8 mouse cellular contexts compared by ENCODE assay signal in genomic region chr14:59555928-59556531, GRCm38 (mm10). TPM values are rescaled to one million over a fixed set of nuclear protein-coding genes. Genes with fewer than 3 reads are reported as not detected.
DNase-seq lines count a peak whose midpoint lies in the region; ATAC-seq and TF ChIP-seq lines count a peak whose summit lies in the region.

No protein-coding gene starts in this region.

- TF ChIP-seq EP300 in stomach, postnatal 0 days (optimal IDR thresholded peaks at IDR 0.05): no peak

- no peaks in the 10 kb centered on the region for H3K27me3 ChIP-seq in embryonic facial prominence, embryonic 14.5 days (replicated peaks; ENCODE audit: control insufficient read depth, insufficient read depth, low read length)
- no peaks in the 10 kb centered on the region for H3K27me3 ChIP-seq in heart, embryonic 13.5 days (replicated peaks)
- H3K27me3 ChIP-seq in liver, embryonic 13.5 days: no peaks in the 10 kb centered on the region
- H3K27me3 ChIP-seq in neural tube, embryonic 12.5 days (replicated peaks): no peaks in the 10 kb centered on the region
- no peaks in the 10 kb centered on the region; the same call in 1 of the 2 replicates for H3K27me3 ChIP-seq in stomach, postnatal 0 days (ENCODE audit: control insufficient read depth, insufficient read depth, low read length)

- no peak for TF ChIP-seq POLR2A in bone marrow, adult 2 months (IDR thresholded peaks at IDR 0.05; ENCODE audit: borderline replicate concordance, control insufficient read depth, low read depth, low read length)

- no peak overlapping the region for H3K9ac ChIP-seq in embryonic facial prominence, embryonic 14.5 days (ENCODE audit: low read depth, low read length)
- H3K9ac ChIP-seq in heart, embryonic 13.5 days: peak overlapping the region; percentile 70
- no peak overlapping the region for H3K9ac ChIP-seq in liver, embryonic 13.5 days
- H3K9ac ChIP-seq in neural tube, embryonic 12.5 days: no peak overlapping the region
- H3K9ac ChIP-seq in stomach, postnatal 0 days (ENCODE audit: low read length): peak overlapping the region; percentile 39; the same call in 1 of the 2 replicates

- H3K9me3 ChIP-seq in embryonic facial prominence, embryonic 14.5 days (ENCODE audit: control insufficient read depth, low read length): no peaks in the 10 kb centered on the region
- no peaks in the 10 kb centered on the region for H3K9me3 ChIP-seq in heart, embryonic 13.5 days
- no peaks in the 10 kb centered on the region for H3K9me3 ChIP-seq in liver, embryonic 13.5 days (replicated peaks)
- no peaks in the 10 kb centered on the region for H3K9me3 ChIP-seq in neural tube, embryonic 12.5 days
- H3K9me3 ChIP-seq in stomach, postnatal 0 days (ENCODE audit: control insufficient read depth, low read length): no peaks in the 10 kb centered on the region

- H3K4me3 ChIP-seq in bone marrow, adult 2 months (replicated peaks; ENCODE audit: control insufficient read depth, low read depth, low read length): peak overlapping the region; percentile 24
- no peak overlapping the region for H3K4me3 ChIP-seq in embryonic facial prominence, embryonic 14.5 days (ENCODE audit: low read depth, low read length)
- H3K4me3 ChIP-seq in heart, embryonic 13.5 days: peak overlapping the region; percentile 28; the same call in 1 of the 2 replicates
- H3K4me3 ChIP-seq in liver, embryonic 13.5 days (replicated peaks): no peak overlapping the region
- no peak overlapping the region for H3K4me3 ChIP-seq in neural tube, embryonic 12.5 days
- no peak overlapping the region for H3K4me3 ChIP-seq in stomach, postnatal 0 days (ENCODE audit: low read depth, low read length)

- WGBS in bone marrow, adult 2 months: 54% methylated on average over 13 of the region's 13 CpGs
- 50% methylated on average over 13 of the region's 13 CpGs for whole genome bisulfite sequencing in embryonic facial prominence, embryonic 14.5 days
- WGBS in heart, embryonic 13.5 days: 49% methylated on average over 13 of the region's 13 CpGs
- whole genome bisulfite sequencing in liver, embryonic 13.5 days (ENCODE audit: insufficient replicate concordance): 53% methylated on average over 13 of the region's 13 CpGs
- 60% methylated on average over 13 of the region's 13 CpGs for WGBS in neural tube, embryonic 12.5 days
- WGBS in stomach, postnatal 0 days: 41% methylated on average over 13 of the region's 13 CpGs

- no peak overlapping the region for H3K4me2 ChIP-seq in embryonic facial prominence, embryonic 14.5 days (ENCODE audit: low read depth, low read length)
- peak overlapping the region; percentile 55 for H3K4me2 ChIP-seq in heart, embryonic 13.5 days
- no peak overlapping the region for H3K4me2 ChIP-seq in liver, embryonic 13.5 days
- H3K4me2 ChIP-seq in neural tube, embryonic 12.5 days (replicated peaks): no peak overlapping the region
- H3K4me2 ChIP-seq in stomach, postnatal 0 days (replicated peaks; ENCODE audit: low read depth): peak overlapping the region; percentile 24; the same call in 1 of the 2 replicates

- H3K4me1 ChIP-seq in bone marrow, adult 2 months (ENCODE audit: control insufficient read depth, insufficient read depth, low read length): peaks cover 4% of the 10 kb centered on the region; the same call in 1 of the 2 replicates
- no peaks in the 10 kb centered on the region for H3K4me1 ChIP-seq in embryonic facial prominence, embryonic 14.5 days (ENCODE audit: control insufficient read depth, insufficient read depth, low read length)
- peaks cover 10% of the 10 kb centered on the region for H3K4me1 ChIP-seq in heart, embryonic 13.5 days
- peaks cover 6% of the 10 kb centered on the region; the same call in 1 of the 2 replicates for H3K4me1 ChIP-seq in liver, embryonic 13.5 days (replicated peaks)
- H3K4me1 ChIP-seq in neural tube, embryonic 12.5 days: no peaks in the 10 kb centered on the region
- no peaks in the 10 kb centered on the region for H3K4me1 ChIP-seq in stomach, postnatal 0 days (replicated peaks; ENCODE audit: control insufficient read depth, insufficient read depth)

- H3K36me3 ChIP-seq in embryonic facial prominence, embryonic 14.5 days (ENCODE audit: control insufficient read depth, insufficient read depth, low read length): no peaks in the 10 kb centered on the region
- H3K36me3 ChIP-seq in heart, embryonic 13.5 days: no peaks in the 10 kb centered on the region
- H3K36me3 ChIP-seq in liver, embryonic 13.5 days: no peaks in the 10 kb centered on the region
- no peaks in the 10 kb centered on the region for H3K36me3 ChIP-seq in neural tube, embryonic 12.5 days
- no peaks in the 10 kb centered on the region for H3K36me3 ChIP-seq in stomach, postnatal 0 days (ENCODE audit: control insufficient read depth, insufficient read depth, low read length)

- ATAC-seq in CD4-positive, CD25-positive, alpha-beta regulatory T cell, adult 4 months: peak; percentile 74
- ATAC-seq in embryonic facial prominence, embryonic 14.5 days (ENCODE audit: low read depth): peak; percentile 56; the same call in 1 of the 2 replicates
- ATAC-seq in heart, embryonic 13.5 days (ENCODE audit: extremely low read depth, insufficient number of reproducible peaks, low FRiP score, low TSS enrichment): no peak
- ATAC-seq in liver, embryonic 13.5 days (ENCODE audit: low read depth): no peak
- ATAC-seq in neural tube, embryonic 12.5 days (ENCODE audit: low FRiP score, low read depth): 0 out of 2 replicates have a peak, but pooled peaks have one; percentile 37
- ATAC-seq in stomach, postnatal 0 days (ENCODE audit: low FRiP score, low TSS enrichment): peak; percentile 41

- DNase-seq in embryonic facial prominence, embryonic 14.5 days (ENCODE audit: low spot score): peak; percentile 67
- peak; percentile 83 for DNase-seq in kidney, postnatal 10 days
- peak; percentile 31 for DNase-seq in liver, embryonic 13.5 days
- DNase-seq in stomach, postnatal 0 days (ENCODE audit: low spot score): peak; percentile 79

- TF ChIP-seq CTCF in bone marrow, adult 2 months (IDR thresholded peaks at IDR 0.05; ENCODE audit: control insufficient read depth, insufficient read depth, low read length): peak; percentile 33; the same call in 1 of the 2 replicates
- TF ChIP-seq CTCF in stomach, postnatal 0 days (IDR thresholded peaks at IDR 0.05; ENCODE audit: low read depth): peak; percentile 91

- peak overlapping the region; percentile 37 for H3K27ac ChIP-seq in bone marrow, adult 2 months (ENCODE audit: control insufficient read depth, insufficient read depth, low read depth, low read length, poor library complexity)
- no peak overlapping the region for H3K27ac ChIP-seq in embryonic facial prominence, embryonic 14.5 days (replicated peaks; ENCODE audit: low read depth, low read length)
- H3K27ac ChIP-seq in heart, embryonic 13.5 days (replicated peaks): no peak overlapping the region
- no peak overlapping the region for H3K27ac ChIP-seq in liver, embryonic 13.5 days
- H3K27ac ChIP-seq in neural tube, embryonic 12.5 days: no peak overlapping the region
- H3K27ac ChIP-seq in stomach, postnatal 0 days (replicated peaks): no peak overlapping the region

RNA-seq across cellular contexts. Expression of gene Cdadc1, which starts 41.7 kb away (rescaled TPM):
- polyA plus RNA-seq in CD4-positive, CD25-positive, alpha-beta regulatory T cell, adult 4 months (2017; shearing (Covaris generic)): 10 to 100 TPM; 42.8 to 44.7 TPM
- 11.1 and 24.1 TPM in 2 replicates for polyA plus RNA-seq in bone marrow, adult 2 months (2011; ENCODE audit: insufficient read depth, insufficient read length, low replicate concordance, missing spikeins)
- 32.1 and 33.1 TPM in 2 replicates for polyA plus RNA-seq in embryonic facial prominence, embryonic 14.5 days (2014; fragmentation: Nextera tagmentation; extraction: Ambion mirVana)
- polyA plus RNA-seq in heart, embryonic 13.5 days (2015; fragmentation: Nextera tagmentation; extraction: Ambion mirVana): 26.0 and 27.4 TPM in 2 replicates
- 17.3 and 19.6 TPM in 2 replicates for polyA plus RNA-seq in liver, embryonic 13.5 days (2015; fragmentation: Nextera tagmentation; extraction: Ambion mirVana)
- polyA plus RNA-seq in neural tube, embryonic 12.5 days (2016; fragmentation: Nextera tagmentation; extraction: Ambion mirVana): 32.6 and 34.9 TPM in 2 replicates
- polyA plus RNA-seq in stomach, postnatal 0 days (2015; fragmentation: Nextera tagmentation; extraction: Ambion mirVana): 24.2 and 25.1 TPM in 2 replicates

Comparison
In these comparisons a context has a peak if more than half of its experiments do, and no peak if none do; other contexts are left out.
1. ATAC-seq: peak in CD4-positive, CD25-positive, alpha-beta regulatory T cell, adult 4 months (single experiment), embryonic facial prominence, embryonic 14.5 days (single experiment), neural tube, embryonic 12.5 days (single experiment) and stomach, postnatal 0 days (single experiment); none in heart, embryonic 13.5 days (single experiment) and liver, embryonic 13.5 days (single experiment).
2. H3K4me3 ChIP-seq: peak in bone marrow, adult 2 months (single experiment) and heart, embryonic 13.5 days (single experiment); none in embryonic facial prominence, embryonic 14.5 days (single experiment), liver, embryonic 13.5 days (single experiment), neural tube, embryonic 12.5 days (single experiment) and stomach, postnatal 0 days (single experiment).
3. DNase-seq: peak in every context shown above with its lines; median percentile 83 in kidney, postnatal 10 days; 79 in stomach, postnatal 0 days; 67 in embryonic facial prominence, embryonic 14.5 days; 31 in liver, embryonic 13.5 days.
4. H3K4me2 ChIP-seq: peak in heart, embryonic 13.5 days (single experiment) and stomach, postnatal 0 days (single experiment); none in embryonic facial prominence, embryonic 14.5 days (single experiment), liver, embryonic 13.5 days (single experiment) and neural tube, embryonic 12.5 days (single experiment).
5. H3K9ac ChIP-seq: peak in heart, embryonic 13.5 days (single experiment) and stomach, postnatal 0 days (single experiment); none in embryonic facial prominence, embryonic 14.5 days (single experiment), liver, embryonic 13.5 days (single experiment) and neural tube, embryonic 12.5 days (single experiment).